Mouse (Mus musculus) MEL (cell line): Measurements from ENCODE around the gene Camkk2.

Experiments used
- BHLHE40 ChIP-seq: IDR thresholded peaks from 2 replicates; pipeline ENCODE4 v1.6.1; 2012; ENCODE audit warnings: low read depth, mild to moderate bottlenecking, inconsistent platforms, low read length, improper control_type of control experiment, borderline replicate concordance
- CTCF ChIP-seq, 3 experiments: IDR thresholded peaks in 2 of 3; conservative IDR thresholded peaks in 1 of 3; 2 replicates each; pipeline ENCODE4 v1.5.1; 2011 to 2012; ENCODE audit warnings: low read length in 3 of 3, low read depth in 2 of 3, mild to moderate bottlenecking in 2 of 3, improper control_type of control experiment in 1 of 3, inconsistent platforms in 1 of 3, mixed read lengths in 1 of 3, moderate library complexity in 1 of 3; ENCODE audit not compliant: control insufficient read depth in 1 of 3, insufficient read depth in 1 of 3, poor library complexity in 1 of 3, severe bottlenecking in 1 of 3
- E2F4 ChIP-seq: IDR thresholded peaks from 2 replicates; pipeline ENCODE4 v1.6.1; 2011; ENCODE audit warnings: low read depth, low read length, improper control_type of control experiment, borderline replicate concordance
- HCFC1 ChIP-seq: IDR thresholded peaks from 2 replicates; pipeline ENCODE4 v1.6.1; 2012; ENCODE audit warnings: low read depth, mild to moderate bottlenecking, inconsistent platforms, low read length, improper control_type of control experiment, moderate library complexity
- KAT2A ChIP-seq: conservative IDR thresholded peaks from 2 replicates; pipeline ENCODE4 v1.6.1; 2012; ENCODE audit warnings: low read depth, low read length, improper control_type of control experiment, inconsistent platforms
- MAFK ChIP-seq: IDR thresholded peaks from 2 replicates; pipeline ENCODE4 v1.6.1; 2011; ENCODE audit warnings: low read depth, mild to moderate bottlenecking, low read length, improper control_type of control experiment, borderline replicate concordance
- MAX ChIP-seq: IDR thresholded peaks from 2 replicates; pipeline ENCODE4 v1.6.1; 2011; ENCODE audit warnings: low read length, improper control_type of control experiment
- MYC ChIP-seq: IDR thresholded peaks from 2 replicates; pipeline ENCODE4 v1.6.1; 2011; ENCODE audit warnings: low read depth, mild to moderate bottlenecking, low read length, improper control_type of control experiment, moderate library complexity
- POLR2A ChIP-seq, 2 experiments: IDR thresholded peaks; 2 replicates each; pipeline ENCODE4 v1.6.1; 2011 to 2012; ENCODE audit warnings: low read length in 2 of 2, mild to moderate bottlenecking in 2 of 2, control low read depth in 1 of 2, improper control_type of control experiment in 1 of 2, low read depth in 1 of 2, moderate library complexity in 1 of 2; ENCODE audit not compliant: control insufficient read depth in 1 of 2, insufficient read depth in 1 of 2, poor library complexity in 1 of 2
- POLR2AphosphoS2 ChIP-seq: IDR thresholded peaks from 2 replicates; pipeline ENCODE4 v1.6.1; 2011; ENCODE audit warnings: low read length, improper control_type of control experiment
- SMC3 ChIP-seq: IDR thresholded peaks from 2 replicates; pipeline ENCODE4 v1.6.1; 2011; ENCODE audit warnings: low read depth, low read length, improper control_type of control experiment
- UBTF ChIP-seq: IDR thresholded peaks from 2 replicates; pipeline ENCODE4 v1.6.1; 2012; ENCODE audit warnings: low read depth, mild to moderate bottlenecking, inconsistent platforms, low read length, improper control_type of control experiment, moderate library complexity, borderline replicate concordance; ENCODE audit not compliant: insufficient read depth
- ZC3H11A ChIP-seq: IDR thresholded peaks from 2 replicates; pipeline ENCODE4 v1.6.1; 2012; ENCODE audit warnings: low read depth, mild to moderate bottlenecking, inconsistent platforms, low read length, improper control_type of control experiment
- ZNF384 ChIP-seq: IDR thresholded peaks from 2 replicates; pipeline ENCODE4 v1.6.1; 2012; ENCODE audit warnings: low read depth, mild to moderate bottlenecking, inconsistent platforms, low read length, improper control_type of control experiment

- TF ChIP-seq POLR2A (IDR thresholded peaks at IDR 0.05; ENCODE audit: control insufficient read depth in 1 of 2, insufficient read depth in 1 of 2, low read depth in 1 of 2, low read length in 2 of 2, poor library complexity in 1 of 2) (no peak), CTCF (IDR thresholded peaks at IDR 0.05 in 2 of 3, conservative IDR thresholded peaks at IDR 0.05 in 1 of 3; ENCODE audit: control insufficient read depth in 1 of 3, insufficient read depth in 1 of 3, low read depth in 2 of 3, low read length in 3 of 3, poor library complexity in 1 of 3, severe bottlenecking in 1 of 3) (no peak), MAX (no peak), UBTF (no peak), BHLHE40 (no peak), E2F4 (no peak), KAT2A (no peak), MAFK (peak; percentile 82), POLR2AphosphoS2 (no peak), HCFC1 (no peak), ZNF384 (no peak), ZC3H11A (no peak), SMC3 (no peak), MYC (no peak)
Observed at GRCm38 (mm10) chr5:122703574-122703973, 75.6 kb downstream of the Camkk2 start.
